Mouse (Mus musculus): ENCODE data around the gene Spred3.

GRCm38 (mm10) chr7:29108992-29109955 is 60.9 kb downstream of the Spred3 start:
- no peak for TF ChIP-seq CTCF (IDR thresholded peaks at IDR 0.05; ENCODE audit: low read depth)
- no peak for TF ChIP-seq EP300 (IDR thresholded peaks at IDR 0.05; ENCODE audit: low read depth)

All from heart, postnatal 0 days (tissue).